Mouse (Mus musculus): ENCODE measurements around the gene Klrb1.

Gene Klrb1

DNA sequence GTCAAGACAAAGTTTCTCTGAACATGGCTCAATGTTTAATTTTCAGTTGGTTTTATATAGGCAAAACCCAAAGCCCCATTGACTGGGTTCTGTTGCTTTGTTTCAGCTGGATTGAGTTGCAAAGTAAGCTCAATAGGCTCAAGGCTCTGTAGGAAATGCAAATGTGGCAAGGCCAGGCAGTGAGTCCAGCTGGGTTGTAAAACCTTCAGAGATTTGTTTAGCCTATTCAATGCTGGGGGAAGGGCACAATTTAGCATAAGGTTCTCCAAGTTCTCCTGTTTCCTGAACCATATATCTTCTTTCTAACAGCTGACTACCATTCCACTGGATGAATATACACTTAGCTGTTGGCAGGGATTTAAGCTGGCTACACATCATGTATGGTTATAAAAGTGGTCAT lies 12.0 kb upstream of the Klrb1 start:
- DNase-seq (ENCODE audit: low spot score in 2 of 2): no peak

GRCm38 (mm10) chr6:128733908-128734679 lies 11.2 kb upstream of the Klrb1 start:
- peak; percentile 30 to 52 for DNase-seq (ENCODE audit: low spot score in 2 of 2)

- DNase-seq (ENCODE audit: low spot score in 2 of 2): peak; percentile 39 to 59
These were observed 9.2 kb upstream of the Klrb1 start for GRCm38 (mm10) chr6:128732032-128732431.

DNA sequence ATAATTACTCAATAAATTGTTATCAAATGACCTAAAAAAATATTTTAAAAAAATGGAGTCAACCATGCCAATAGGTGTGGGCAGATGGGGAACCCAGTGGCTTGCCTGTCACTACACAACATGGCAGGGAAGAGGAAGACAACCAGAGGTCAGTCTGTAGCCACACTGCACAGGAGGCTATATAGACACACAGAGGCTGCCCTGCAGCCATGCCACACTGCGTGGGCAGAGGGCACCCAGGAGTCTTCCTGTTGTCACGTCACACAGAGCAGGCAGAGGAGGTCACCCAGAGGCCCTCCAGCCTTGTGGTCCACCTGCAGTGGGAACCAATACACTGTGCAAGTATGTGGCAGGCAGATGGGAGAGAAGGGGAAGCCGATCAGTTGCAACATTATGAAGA lies 21.2 kb downstream of the Klrb1 start:
- no peak for DNase-seq (ENCODE audit: low spot score in 2 of 2)

DNA sequence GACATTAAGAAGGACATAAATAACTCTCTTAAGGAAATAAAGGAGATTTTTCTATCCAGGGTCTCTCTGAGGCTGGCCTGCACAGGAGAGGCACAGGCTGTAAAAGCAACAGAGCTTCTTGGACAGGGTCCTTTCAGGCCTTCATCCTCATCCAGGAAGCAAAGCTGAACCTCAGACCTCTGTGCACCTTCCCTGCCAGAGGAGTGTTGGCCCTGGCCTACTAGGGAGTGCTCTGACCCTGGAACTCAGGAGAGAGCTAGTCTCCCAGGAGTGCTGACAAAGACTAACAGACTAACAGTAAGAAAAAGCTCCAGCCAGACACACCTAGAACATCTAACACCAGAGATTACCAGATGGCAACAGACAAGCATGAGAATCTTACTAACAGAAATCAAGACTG lies 43.3 kb downstream of the Klrb1 start:
- no peak for DNase-seq (ENCODE audit: low spot score in 2 of 2)

GRCm38 (mm10) chr6:128669936-128670335 lies 52.9 kb downstream of the Klrb1 start:
- no peak for DNase-seq (ENCODE audit: low spot score in 2 of 2)

DNA sequence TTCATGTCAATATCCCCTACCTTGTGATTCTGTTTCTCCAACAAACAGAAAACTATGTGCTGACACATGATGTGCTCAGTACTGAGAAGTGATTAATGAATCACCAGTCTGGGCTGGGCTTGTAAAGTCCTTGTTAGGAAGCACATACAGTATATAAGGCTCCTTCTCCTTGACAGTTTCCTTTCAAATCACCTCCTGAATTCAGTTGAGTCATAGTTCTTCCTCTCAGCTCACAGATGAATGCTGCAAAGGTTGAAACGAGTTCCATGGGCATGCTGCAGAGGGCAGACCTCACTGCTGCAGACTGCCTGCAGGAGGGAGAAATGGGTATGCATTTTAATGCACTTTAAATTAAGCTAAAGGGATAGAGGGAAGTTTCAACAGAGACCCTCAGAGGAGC lies 60.7 kb downstream of the Klrb1 start, which contains the start of gene Clec2h:
Gene Clec2h, plus strand, starts transcription at position 180 of the 400 bp plus-strand sequence.
- peak in 1 of 2 experiments; percentile 17 for DNase-seq (ENCODE audit: low spot score in 2 of 2)

- no peak for DNase-seq (ENCODE audit: low spot score in 2 of 2)
These were observed 61.6 kb downstream of the Klrb1 start for GRCm38 (mm10) chr6:128661249-128661648.
